Mouse (Mus musculus) embryo, embryonic 10.5 days (tissue): Measurements from ENCODE around the gene H2-Eb2.
A peak's percentile ranks its signal among the peaks of the same experiment; 100 is the strongest.

Experiments
- DNase-seq: peaks from one replicate; pipeline ENCODE4 v3.0.0-alpha.2; 2015; ENCODE audit warnings: low spot score

H2-Eb2 gene

DNA sequence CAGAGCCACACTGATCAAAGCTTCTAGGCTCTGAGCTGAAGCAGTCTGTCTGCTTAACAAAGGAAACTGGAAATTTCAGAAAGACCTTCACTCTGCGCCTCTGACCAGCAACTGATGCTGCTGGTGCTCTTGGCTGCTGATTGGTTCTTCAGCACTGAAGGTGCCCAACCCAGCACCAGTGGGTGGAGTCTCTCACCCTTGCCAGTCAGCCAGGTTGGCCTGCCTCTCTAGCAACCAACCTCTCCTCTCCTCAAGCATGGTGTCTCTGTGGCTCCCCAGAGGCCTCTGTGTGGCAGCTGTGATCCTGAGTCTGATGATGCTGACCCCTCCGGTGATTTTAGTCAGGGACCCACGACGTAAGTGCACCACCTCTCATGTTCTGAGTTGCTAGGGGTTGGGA is at the start of gene H2-Eb2:
H2-Eb2 (plus strand) TSS at position 230 of the 400 bp plus-strand sequence.
- DNase-seq, result peak; percentile 17

DNA sequence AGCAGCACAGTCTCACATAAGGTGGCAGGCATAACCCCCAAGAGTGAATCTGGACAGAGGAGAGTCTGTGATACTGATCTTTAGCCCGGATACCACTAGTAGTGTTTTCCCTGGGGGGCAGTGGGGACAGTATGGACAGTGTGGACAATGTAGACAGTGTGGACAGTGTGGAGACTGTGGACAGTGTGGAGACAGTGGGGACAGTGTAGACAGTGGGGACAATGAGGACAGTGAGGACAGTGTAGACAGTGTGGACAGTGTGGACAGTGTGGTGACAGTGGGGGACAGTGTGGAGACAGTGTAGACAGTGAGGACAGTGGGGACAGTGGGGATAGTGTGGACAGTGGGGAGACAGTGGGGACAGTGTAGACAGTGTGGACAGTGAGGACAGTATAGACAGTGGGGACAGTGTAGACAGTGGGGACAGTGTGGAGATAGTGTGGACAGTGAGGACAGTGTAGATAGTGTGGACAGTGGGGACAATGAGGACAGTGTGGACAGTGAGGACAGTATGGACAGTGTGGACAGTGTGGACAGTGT is 44.9 kb upstream of the H2-Eb2 start:
- DNase-seq, result no peak

GRCm38 (mm10) chr17:34281836-34282235 is 43.6 kb upstream of the H2-Eb2 start:
- DNase-seq, result no peak

GRCm38 (mm10) chr17:34285371-34285770 is 40.1 kb upstream of the H2-Eb2 start:
- no peak for DNase-seq

DNA sequence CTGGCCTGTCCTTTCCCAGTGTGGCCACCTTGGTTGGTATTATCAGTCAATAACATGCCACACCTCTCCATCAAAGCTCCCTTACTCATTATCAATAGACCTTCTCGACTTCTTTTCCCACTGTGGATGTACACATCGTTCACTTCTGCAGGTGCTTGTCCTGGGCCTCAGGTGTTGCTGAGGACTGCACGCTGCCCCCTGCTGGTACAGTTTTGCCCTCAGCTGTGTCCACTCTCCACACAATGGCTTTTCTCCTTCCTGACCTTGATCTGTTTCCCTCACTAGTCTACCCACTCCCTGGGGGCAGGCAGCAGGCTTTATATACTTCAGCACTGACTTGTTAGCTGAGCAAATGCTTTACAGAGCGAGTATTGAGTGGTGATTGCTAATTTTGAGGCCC is 39.6 kb upstream of the H2-Eb2 start:
- DNase-seq, result peak; percentile 30

DNA sequence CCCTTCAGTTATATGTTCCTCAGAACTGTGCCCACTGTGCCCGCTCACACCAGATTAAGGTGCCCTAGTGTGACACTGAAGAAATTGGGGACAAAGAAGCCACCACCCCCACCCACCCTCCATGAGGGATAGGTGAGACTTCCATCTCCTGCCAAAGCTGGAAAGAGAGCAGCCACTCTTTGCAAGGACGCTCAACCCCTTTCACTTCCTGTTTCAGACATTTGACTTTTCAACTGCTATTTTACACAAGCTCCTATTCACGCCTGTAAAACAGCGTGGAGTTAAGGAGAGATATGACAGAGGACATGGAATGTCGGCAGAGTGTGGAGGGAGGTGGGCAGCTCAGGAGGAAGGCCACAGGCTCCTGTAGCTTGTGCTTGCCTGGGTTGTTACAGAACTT is 39.0 kb upstream of the H2-Eb2 start:
- DNase-seq, result no peak

GRCm38 (mm10) chr17:34286999-34287398 is 38.5 kb upstream of the H2-Eb2 start:
- no peak for DNase-seq

- peak; percentile 81 for DNase-seq
Measured at GRCm38 (mm10) chr17:34287648-34288047, 37.8 kb upstream of the H2-Eb2 start, which contains the start of gene H2-Aa. Gene H2-Aa (minus strand): TSS chr17:34287823.

DNA sequence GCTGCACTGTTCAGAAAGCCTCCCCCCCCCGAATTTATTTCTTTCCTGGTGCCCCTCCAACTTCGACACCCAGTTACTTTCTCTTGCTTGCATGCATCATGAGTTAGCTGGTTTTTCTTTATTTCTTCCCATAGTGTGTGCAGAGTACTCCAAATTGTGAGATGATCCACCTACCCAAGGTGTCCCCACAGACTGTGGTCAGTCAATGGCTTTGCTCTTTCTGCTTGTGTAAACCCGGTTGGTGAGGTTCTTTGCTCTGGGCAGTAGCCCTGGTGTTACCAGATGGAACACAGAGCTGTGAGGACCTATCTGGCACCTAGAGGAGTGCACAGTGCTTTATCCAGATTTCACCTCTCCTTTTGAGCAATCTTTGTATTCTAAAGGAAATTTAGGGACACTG is 37.3 kb upstream of the H2-Eb2 start:
- no peak for DNase-seq

- peak; percentile 95 for DNase-seq
Measured at GRCm38 (mm10) chr17:34291609-34292008, 33.9 kb upstream of the H2-Eb2 start.

DNA sequence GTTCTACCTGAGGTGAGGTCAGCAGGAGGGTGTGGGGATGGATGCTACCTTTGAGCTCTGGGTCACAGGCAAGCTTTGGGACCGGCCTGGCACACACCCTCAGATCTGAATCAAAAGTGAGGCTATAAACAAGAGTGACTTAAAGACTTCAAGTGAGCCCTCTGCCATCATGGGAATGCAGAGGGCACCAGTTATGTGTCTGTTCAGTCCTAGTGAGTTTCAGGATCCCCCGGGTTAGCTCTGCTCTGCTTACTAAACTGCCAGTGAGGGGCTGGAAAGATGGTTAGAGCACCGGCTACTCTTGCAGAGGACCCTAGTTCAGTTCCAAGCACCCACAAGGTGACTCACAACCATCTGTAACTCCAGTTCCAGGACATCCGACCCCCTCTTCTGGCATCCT is 32.9 kb upstream of the H2-Eb2 start:
- no peak for DNase-seq

DNA sequence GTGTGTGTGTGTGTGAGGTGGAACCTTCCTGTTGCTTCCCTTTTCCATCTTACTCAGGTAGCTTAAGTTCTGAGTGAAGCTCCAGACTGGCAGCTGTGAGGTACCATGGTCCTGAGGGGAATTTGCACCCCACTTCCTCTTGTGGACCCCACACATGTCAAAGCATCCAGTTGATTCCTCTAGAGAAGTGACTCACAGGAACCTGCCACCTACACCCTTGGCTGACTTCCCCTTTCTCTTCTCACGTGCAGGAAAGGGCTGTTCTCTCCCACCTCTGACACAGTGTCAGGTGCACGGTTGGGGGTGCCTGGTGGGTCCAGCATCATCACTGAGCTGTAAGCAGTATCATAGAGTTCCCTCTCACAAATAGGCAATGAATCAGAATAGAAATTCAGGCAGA is 31.9 kb upstream of the H2-Eb2 start:
- DNase-seq, result no peak

GRCm38 (mm10) chr17:34294249-34294648 is 31.2 kb upstream of the H2-Eb2 start:
- no peak for DNase-seq

DNA sequence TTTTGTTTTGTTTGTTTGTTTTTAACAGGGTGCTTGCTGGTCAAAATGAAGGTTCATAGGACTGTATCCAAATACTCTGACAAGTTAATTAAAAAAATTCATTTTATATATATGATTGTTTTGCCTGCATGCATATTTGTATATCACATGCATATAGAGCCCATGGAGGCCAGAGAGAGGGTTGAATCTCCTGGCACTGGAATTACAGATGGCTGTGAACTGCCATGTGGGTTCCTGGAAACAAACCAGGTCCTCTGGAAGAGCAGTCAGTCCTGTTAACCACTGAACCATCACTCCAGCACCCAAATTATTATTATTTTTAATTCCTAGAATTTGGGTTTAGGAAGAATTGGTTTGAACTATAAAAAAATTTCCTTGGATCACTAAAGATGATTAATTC is 30.2 kb upstream of the H2-Eb2 start:
- DNase-seq, result no peak

DNA sequence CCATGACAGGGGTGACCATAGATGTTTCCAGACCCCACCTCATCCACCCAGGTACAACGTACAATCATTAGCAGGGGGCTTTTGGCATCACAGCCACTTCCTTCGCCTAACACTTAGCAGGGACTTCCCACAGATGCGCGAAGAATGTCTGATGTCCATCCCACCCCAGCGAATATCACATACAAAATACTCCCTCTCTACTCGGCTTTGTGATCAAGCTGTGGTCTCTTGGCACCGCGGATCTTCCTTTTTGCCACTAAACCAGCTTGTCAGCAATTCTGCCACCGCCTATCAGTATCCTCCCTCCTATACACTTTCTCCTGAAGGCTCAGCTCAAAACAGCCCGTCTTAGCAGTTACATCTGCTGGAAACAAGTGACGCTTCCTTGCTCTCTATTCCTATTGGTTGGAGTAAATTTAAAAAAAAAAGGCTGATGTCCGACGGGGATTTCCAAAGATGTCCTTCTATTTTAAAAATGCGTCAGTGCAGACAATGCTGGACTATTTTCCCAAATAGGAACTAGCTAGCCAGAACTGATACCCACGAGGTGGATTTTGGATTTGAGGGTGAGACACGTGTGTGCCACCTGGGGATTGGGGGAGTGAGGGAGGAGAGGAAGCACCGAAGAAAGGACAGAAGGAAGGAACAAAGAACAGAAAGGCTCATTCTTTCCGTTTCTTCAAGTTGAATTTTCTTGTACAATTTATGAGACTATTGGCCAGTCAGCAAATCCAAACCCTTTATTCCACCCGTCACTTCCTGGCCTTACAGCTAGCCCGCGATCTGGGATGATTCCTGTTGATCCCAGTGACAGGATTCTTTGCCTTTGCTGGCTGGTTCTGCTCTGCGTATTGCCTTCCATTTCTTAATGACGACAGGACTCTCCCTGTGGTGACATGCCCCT is 29.3 kb upstream of the H2-Eb2 start:
- peak; percentile 89 for DNase-seq

DNA sequence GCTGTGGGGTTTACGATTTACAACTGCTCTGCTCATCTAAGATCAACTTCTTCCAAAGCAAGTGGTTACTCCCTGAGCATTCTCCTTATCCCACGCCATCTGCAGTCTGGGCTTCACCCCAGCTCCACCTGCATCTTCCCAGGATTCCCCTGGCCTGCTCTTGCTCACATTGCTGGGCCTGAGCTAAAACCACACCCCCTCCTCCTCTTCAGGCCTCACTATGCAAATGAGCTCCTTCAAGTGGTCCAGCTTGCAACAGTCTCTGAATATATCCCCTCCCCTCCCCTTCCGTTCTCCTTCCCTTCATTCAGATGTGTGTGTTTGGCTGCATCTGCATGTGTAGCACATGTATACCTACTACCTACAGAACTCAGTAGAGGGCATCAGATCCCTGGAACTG is 26.1 kb upstream of the H2-Eb2 start:
- no peak for DNase-seq

DNA sequence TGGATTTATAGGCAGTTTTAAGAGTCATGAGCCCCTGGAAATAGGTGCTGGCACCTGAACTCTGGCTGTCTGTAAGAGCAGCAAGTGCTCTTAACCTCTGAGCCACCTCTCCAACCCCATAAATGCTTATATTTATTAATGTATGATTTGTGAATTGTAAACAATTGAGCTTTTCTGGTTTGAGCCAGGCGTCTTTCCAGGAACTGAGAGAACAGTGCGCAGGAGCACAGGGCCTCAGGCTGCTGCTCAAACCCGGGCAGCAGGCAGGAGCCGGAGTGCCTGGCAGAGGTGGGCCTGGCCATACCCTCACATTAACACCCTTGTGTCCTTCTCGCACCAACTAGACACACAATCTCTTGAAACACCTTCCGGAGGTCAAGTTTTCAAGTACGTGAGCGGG is 25.4 kb upstream of the H2-Eb2 start:
- no peak for DNase-seq

- DNase-seq, result no peak
Measured at GRCm38 (mm10) chr17:34300691-34301566, 24.5 kb upstream of the H2-Eb2 start.

DNA sequence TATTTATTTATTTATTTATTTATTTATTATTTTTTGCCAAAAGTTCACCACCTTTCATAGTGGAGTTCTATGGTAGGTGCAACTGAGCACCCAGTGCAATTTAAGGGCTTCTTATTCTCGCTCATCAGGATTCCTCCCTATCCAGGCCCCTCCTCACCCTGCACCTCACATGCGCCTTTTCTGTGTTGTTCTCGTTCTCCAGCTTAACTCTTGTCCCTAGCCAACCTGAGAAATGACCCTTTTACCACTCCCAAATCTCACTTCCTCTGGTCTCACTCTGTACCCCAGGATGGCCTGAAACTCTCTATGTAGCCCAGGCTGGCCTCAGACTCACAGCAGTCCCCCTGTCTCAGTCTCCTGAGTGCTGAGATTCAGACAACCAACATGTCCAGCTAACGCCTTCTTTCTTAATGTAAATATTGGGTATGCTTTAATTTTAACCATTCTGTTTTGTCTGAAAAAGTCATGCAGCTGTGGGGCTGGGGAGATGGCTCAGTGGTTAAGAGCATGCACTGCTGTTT is 23.7 kb upstream of the H2-Eb2 start:
- no peak for DNase-seq

DNA sequence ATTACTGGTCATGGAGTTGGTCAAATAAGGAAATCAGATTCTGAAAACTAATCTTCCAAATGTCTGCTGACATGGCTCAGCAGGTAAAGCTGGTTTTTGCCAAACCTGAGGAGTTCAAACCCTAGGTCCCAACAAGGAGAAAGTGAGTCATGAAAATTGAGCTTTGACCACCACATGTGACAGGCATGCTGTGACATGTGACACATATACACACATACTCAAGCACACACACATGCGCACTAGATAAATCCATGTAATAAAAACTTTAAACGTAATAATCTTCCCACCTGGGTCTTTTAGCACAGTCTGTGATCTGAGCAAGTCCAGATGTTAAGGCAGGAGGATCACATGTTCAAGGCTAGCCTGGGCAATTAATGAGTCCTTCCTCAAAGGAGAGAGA is 21.7 kb upstream of the H2-Eb2 start:
- no peak for DNase-seq

GRCm38 (mm10) chr17:34304751-34305150 is 20.7 kb upstream of the H2-Eb2 start:
- peak; percentile 76 for DNase-seq

GRCm38 (mm10) chr17:34305380-34306030 is 20.0 kb upstream of the H2-Eb2 start, which contains the start of gene H2-Eb1:
Gene H2-Eb1 (plus strand): TSS chr17:34305867.
- DNase-seq, result peak; percentile 89
